Mouse (Mus musculus): ENCODE results near the gene Abhd12.

Gene Abhd12

DNA sequence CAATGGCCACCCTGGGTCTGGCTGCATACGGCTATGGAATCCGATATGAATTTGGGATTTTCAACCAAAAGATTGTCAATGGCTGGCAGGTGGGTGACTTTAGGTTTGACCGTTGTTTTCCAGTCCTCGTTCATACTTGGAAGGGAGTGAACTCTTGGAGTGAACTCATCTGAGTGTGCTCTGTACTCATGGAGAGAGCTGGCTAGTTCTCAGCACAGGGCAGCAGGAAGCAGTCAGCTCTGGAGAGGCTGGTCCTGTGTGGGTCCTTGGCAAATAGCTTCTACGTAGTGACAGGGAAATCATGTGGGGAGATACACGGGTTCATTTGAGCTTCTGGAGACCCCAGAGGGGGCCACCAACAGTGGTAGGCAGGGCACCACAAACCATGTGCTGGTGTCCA is 95.7 kb downstream of the Abhd12 start:
- DNase-seq (ENCODE audit: low read depth, low spot score): no peak

DNA sequence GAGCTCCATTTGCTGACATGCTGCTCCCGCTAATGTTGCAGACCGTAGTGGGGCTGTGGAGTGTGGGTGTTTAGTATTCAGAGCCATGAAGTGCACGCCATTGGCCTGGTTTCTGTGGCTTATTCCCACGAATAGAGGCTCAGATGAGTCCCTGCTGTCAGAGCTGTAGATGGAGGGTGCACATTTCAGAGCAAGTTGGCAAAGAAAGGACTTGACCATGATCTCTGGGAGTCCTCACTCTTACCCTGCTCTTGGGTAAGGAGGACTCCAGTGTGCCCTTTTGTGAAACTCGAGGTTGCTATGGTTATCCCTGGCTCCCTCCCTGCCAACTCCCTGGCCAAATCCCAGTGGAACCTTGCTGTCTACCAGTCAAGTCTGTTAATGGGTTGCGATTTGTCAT is 96.2 kb downstream of the Abhd12 start:
- DNase-seq (ENCODE audit: low read depth, low spot score): no peak

DNA sequence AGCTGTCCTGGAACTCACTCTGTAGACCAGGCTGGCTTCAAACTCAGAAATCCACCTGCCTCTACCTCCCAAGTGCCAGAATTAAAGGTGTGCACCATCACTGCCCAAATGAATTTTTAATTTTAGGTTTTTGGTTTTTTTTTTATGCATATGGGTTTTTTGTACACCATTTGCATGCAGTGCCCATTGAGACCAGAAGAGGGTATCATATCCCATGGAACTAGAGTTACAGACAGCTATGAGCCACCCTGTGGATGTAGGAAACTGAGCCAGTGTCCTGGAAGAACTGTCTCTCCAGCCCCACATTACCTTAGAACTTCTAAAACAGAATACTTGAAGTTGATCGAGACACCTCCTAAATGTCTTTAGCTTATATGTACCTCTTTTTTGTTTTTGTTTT is 101.5 kb downstream of the Abhd12 start:
- DNase-seq (ENCODE audit: low read depth, low spot score): peak; percentile 27

DNA sequence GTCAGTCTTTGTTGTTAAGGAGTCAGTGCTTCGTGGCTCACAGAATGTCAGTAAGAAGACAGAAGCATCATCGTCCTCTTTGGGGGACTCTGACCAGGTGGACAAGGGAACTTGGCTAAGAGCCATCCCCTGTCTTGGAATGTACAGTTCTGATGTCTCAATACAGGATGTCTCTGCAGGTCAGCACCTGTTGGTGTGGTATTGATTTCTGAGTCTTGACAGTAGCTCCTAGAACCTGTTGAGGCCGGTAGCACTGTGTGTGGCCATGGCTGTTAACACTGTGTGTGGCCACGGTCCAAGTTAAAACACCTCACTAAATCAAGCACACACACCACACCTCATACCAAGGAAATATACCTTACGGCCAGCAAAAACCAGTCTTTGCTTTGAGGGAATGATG is 103.9 kb downstream of the Abhd12 start:
- no peak for DNase-seq (ENCODE audit: low read depth, low spot score)

DNA sequence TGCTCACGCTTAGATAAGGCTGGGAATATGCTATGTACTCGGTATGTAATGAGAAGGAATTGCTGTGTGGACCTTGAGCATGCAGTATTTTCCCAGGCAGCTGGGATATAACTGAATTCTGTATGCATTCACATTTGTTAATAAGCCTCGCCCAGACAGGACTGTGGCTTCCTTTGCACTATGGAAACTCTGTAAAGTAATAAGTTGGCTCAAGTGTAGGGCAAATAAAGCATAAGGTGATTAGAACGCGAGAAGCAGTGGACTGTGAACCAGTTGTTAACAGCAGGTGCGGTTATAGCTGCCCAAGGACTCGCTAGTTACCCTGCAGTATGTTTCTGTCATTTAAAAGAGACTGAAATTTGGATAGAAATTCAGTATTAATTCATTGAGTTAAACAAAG is 106.5 kb downstream of the Abhd12 start:
- no peak for DNase-seq (ENCODE audit: low read depth, low spot score)

DNA sequence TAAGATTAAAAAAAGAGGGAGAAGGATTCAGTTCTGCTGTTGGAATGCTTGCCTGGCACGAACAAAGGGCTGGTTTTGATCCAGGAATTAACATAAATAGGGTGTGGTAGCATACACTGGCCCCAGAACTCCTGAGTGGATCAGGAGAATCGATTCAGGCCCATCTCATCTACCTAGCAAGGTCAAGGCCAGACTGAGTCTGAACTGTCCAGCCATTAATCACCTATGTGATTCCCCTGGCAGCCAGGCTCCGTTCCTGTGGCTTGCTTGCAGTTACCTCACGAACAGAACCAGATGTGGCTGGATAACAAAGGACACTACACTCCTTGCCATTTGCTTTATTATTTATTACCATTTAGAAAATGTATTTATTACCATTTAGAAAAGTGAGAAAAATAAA is 111.2 kb downstream of the Abhd12 start:
- DNase-seq (ENCODE audit: low read depth, low spot score): no peak

DNA sequence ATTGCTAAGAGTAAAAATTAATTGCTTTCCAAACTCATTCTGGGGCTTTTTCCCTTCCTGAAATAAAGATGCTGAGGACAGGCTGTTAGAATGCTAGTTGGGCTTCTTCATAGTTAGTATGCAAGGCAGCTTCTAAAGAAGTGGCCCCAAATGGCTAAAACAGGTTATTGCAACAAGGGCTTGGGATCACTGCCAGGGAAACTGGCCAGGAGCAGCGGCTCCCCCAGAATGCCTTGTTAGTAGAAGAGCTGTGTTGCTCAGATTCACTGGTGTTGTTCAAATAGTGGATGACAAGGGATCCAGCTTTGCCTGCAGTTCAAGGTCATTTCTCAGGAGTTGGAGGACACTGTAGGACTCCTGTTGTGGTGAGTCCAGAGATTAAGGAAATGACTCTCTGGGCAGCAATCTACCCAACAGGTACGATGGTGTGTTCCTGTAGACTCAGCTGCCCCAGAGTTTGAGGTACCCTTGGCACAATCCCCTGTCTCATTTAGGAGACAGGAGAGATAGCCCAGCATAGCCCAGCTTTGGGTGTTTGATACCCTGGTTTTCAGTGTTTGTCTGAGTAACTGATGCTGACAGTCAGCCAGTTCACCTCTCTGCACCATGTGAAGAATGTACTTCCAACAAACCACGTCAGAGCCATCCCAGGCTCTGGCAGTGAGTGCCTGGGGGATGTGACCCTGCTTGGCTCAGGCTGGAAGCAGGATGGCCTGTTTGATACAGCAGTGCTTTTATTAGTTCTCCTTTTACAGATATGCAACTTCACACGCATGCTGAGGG is 115.6 kb downstream of the Abhd12 start:
- no peak for DNase-seq (ENCODE audit: low read depth, low spot score)

DNA sequence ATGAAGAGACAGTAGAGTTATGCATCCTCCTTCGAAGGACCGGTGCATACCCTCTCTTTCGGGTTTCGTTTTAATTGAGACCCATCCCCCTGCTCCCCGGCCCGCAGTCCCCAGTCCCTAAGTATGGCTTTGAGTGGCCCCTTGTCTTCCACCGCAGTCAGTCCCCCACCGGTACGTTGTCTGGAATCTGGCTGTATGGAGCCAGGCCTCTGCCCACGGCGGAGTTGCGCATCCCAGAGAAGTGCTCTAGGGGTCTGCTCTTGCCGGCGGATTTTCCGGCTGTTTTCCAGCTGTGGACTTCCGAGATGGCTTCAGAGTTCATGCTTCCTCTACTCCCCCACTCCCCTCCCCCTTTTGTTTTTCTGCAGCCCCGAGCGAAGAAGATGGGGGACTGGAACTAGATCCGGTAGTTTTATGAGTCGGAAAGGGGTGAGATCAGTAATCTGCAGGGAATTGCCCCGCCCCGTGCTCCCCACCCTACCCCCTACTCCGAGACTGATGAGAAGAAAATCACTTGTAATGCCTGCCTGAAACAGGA is 117.2 kb downstream of the Abhd12 start:
- DNase-seq (ENCODE audit: low read depth, low spot score): peak; percentile 38

DNA sequence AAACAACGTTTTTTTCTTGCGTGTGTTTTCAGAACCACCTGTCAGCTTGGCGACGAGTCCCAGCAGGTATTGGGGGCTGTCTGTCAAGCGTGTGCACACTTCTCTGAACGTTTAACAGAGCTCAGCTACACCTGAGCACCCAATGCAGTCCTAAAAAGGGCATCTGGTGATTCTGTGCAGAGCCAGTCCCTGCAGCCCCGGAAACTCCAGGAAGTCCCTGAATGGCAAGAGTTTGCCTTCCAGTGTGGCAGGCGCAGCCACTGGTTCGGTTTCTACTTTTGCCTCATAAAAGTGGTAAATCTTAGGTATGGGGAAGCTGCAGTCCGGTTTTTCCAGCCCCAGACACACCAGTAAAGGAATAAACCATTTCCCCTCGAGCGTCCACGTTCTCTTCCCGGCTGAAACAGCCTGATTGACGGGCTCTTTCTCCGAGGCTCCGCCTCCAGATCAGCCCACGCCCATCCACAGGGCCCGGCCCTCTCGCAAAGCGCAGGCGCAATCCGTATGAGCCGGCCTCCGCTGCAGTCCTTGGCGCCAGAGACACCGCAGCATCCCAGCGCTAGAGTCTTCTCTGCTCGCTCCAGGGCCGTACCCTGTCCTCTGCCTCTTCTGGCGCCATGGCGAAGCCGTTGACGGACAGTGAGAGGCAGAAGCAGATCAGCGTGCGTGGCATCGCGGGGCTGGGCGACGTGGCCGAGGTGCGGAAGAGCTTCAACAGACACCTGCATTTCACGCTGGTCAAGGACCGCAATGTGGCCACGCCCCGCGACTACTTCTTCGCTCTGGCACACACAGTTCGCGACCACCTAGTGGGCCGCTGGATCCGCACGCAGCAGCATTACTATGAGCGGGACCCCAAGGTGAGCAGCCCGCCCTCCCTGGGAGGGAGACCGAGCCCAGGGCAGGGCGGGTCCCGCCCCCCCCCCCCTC is 118.0 kb downstream of the Abhd12 start, which contains the start of gene Pygb:
TSS of gene Pygb (plus strand) at position 485 of the 930 bp plus-strand sequence.
- DNase-seq (ENCODE audit: low read depth, low spot score): peak; percentile 92

DNA sequence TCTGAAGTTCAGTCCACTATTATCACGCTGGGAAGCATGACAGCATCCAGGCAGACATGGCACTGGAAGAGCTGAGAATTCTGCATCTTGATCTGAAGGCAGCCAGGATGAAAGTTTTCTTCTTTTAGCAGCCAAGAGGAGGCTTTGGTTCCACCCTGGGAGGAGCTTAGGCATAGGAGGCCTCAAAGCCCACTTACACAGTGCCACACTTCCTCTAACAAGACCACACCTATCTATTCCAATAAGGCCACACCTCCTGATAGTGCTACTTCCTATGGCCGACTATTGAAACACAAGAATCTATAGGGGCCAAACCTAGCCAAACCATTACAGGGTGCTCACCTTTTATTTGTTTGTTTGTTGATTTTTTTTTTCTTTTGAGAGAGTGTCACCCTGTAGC is 121.7 kb downstream of the Abhd12 start:
- no peak for DNase-seq (ENCODE audit: low read depth, low spot score)

Measured in CD4-positive helper T cell, adult 2 months (primary cell).